Mouse (Mus musculus) left cerebral cortex, postnatal 10 days (tissue): ENCODE results near the gene Apbb2. TPM values are rescaled to one million over a fixed set of nuclear protein-coding genes. Genes with fewer than 3 reads are reported as not detected.

Experiments
- DNase-seq, 2 experiments: peaks; one replicate each; pipeline ENCODE4 v3.0.0; 2021 to 2022; ENCODE audit warnings: low spot score in 2 of 2, mixed read lengths in 1 of 2; ENCODE audit errors: extremely low spot score in 1 of 2
- intact Hi-C: fragments of 180-260 bp; cut with DNase I; formaldehyde crosslinking; loops from one replicate; pipeline ENCODE4 v1.15.1; 2025
- total RNA-seq, 2 experiments: library from RNA; stranded (reverse); gene quantifications; 2 replicates each; pipeline ENCODE4 v1.2.3; 2021

The Apbb2 gene
- total RNA-seq: 10 to 100 TPM; 73.7 to 74.4 TPM

- intact Hi-C loops: loop anchor here (2.0 to 5.0 kb wide), 4 partner anchors 59 to 366 kb away; partner anchors contain the start of gene Uchl1
Observed at GRCm38 (mm10) chr5:66618597-66618996, at the start of gene Apbb2. Gene Apbb2, minus strand, starts transcription at chr5:66618784.

GRCm38 (mm10) chr5:66654220-66654619 lies 35.6 kb upstream of the Apbb2 start:
- intact Hi-C loops: no loop called here
- peak in 1 of 2 experiments; percentile 49 for DNase-seq

More at GRCm38 (mm10) chr5:66618597-66618996, at the start of gene Apbb2:
- DNase-seq: peak; percentile 91 to 97

GRCm38 (mm10) chr5:66647504-66647903 lies 28.9 kb upstream of the Apbb2 start:
- intact Hi-C loops: no loop called here
- DNase-seq: no peak

GRCm38 (mm10) chr5:66643260-66643659 lies 24.7 kb upstream of the Apbb2 start:
- intact Hi-C loops: no loop called here
- no peak for DNase-seq

- no peak for DNase-seq
- intact Hi-C loops: no loop called here
Observed at GRCm38 (mm10) chr5:66642156-66642555, 23.6 kb upstream of the Apbb2 start.

GRCm38 (mm10) chr5:66635459-66636079 lies 17.0 kb upstream of the Apbb2 start:
- intact Hi-C loops: no loop called here
- no peak for DNase-seq

GRCm38 (mm10) chr5:66627805-66628204 lies 9.2 kb upstream of the Apbb2 start:
- intact Hi-C loops: no loop called here

GRCm38 (mm10) chr5:66620191-66620625 lies 1.6 kb upstream of the Apbb2 start:
- intact Hi-C loops: no loop called here
- peak; percentile 59 to 91 for DNase-seq

More at GRCm38 (mm10) chr5:66627805-66628204, 9.2 kb upstream of the Apbb2 start:
- no peak for DNase-seq

- no peak for DNase-seq
- intact Hi-C loops: loop anchor here (2.0 to 5.0 kb wide), 4 partner anchors 58 to 367 kb away; partner anchors contain the start of gene Uchl1
Observed at GRCm38 (mm10) chr5:66619675-66620074, 1.1 kb upstream of the Apbb2 start.

- no peak for DNase-seq
- intact Hi-C loops: loop anchor here (2.0 to 5.0 kb wide), 4 partner anchors 58 to 367 kb away; partner anchors contain the start of gene Uchl1
Observed at GRCm38 (mm10) chr5:66619195-66619594, 611 bp upstream of the Apbb2 start.

- peak; percentile 18 to 66 for DNase-seq
- intact Hi-C loops: loop anchor here (2.0 to 5.0 kb wide), 4 partner anchors 59 to 366 kb away; partner anchors contain the start of gene Uchl1
Observed at GRCm38 (mm10) chr5:66617921-66618460, 593 bp downstream of the Apbb2 start.

GRCm38 (mm10) chr5:66614940-66615339 lies 3.6 kb downstream of the Apbb2 start:
- DNase-seq: no peak
- intact Hi-C loops: loop anchor here (5.0 kb wide), 3 partner anchors 62 to 363 kb away; partner anchors contain the start of gene Uchl1

GRCm38 (mm10) chr5:66613725-66614124 lies 4.9 kb downstream of the Apbb2 start:
- intact Hi-C loops: no loop called here
- DNase-seq: no peak

- DNase-seq: no peak
- intact Hi-C loops: no loop called here
Observed at GRCm38 (mm10) chr5:66612964-66613363, 5.6 kb downstream of the Apbb2 start.

GRCm38 (mm10) chr5:66611851-66612250 lies 6.7 kb downstream of the Apbb2 start:
- intact Hi-C loops: no loop called here
- DNase-seq: no peak

GRCm38 (mm10) chr5:66611361-66611760 lies 7.2 kb downstream of the Apbb2 start:
- DNase-seq: no peak
- intact Hi-C loops: no loop called here

GRCm38 (mm10) chr5:66610270-66610669 lies 8.3 kb downstream of the Apbb2 start:
- no peak for DNase-seq
- intact Hi-C loops: no loop called here

GRCm38 (mm10) chr5:66609306-66609705 lies 9.3 kb downstream of the Apbb2 start:
- intact Hi-C loops: no loop called here
- no peak for DNase-seq

- intact Hi-C loops: no loop called here
- no peak for DNase-seq
Observed at GRCm38 (mm10) chr5:66607801-66608200, 10.8 kb downstream of the Apbb2 start.

GRCm38 (mm10) chr5:66607201-66607600 lies 11.4 kb downstream of the Apbb2 start:
- DNase-seq: no peak
- intact Hi-C loops: no loop called here
